Comparison of ENCODE assay signal across 33 mouse cellular contexts in the genomic region with DNA sequence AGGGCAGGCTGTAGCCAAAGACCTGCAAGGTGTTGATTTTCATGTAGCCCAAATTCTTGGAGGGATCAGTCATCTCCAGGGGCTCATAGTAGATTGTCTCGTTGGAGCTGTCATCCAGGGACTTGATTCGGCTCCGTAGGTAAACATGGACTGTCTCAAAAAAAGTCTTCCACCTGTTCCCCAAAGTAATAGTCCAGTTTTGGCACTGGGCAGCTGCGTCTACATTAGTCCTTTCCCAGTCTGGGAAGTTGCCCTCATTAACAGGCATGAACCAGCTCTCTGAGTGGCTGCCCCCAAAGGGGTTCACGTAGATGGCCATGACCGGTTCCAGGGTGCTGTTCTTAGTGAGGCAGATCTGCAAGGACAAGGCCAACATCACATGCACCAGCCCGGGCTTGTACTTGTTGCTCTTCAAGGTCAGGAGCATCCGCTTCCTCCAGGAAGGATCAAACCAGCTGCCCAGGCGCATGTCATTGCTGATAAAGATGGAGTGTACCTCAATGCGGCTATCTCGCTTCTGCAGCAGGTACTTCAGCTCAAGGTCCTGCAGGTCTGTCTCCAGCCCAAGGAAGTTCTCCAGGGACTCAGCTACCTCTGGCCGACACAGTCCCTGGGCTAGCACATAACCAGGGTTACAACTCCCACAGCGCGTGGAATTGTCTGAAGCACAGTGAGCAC.
DNase-seq lines count a peak whose midpoint lies in the region; ATAC-seq and TF ChIP-seq lines count a peak whose summit lies in the region.
"Had no signal": no experiment of that assay in that cellular context is flagged by ENCODE, and none has a peak within 500 bp of the region (broad histone marks: within the 10 kb centered on the region; RNA-seq: fewer than 3 reads in every experiment).

No protein-coding gene starts in this region.

- no peaks in the 10 kb centered on the region for H3K36me3 ChIP-seq in liver, embryonic 11.5 days (ENCODE audit: control insufficient read depth, insufficient read depth, low read length)
- H3K36me3 ChIP-seq in liver, postnatal 0 days (replicated peaks; ENCODE audit: insufficient read depth, low read length) = no peaks in the 10 kb centered on the region
- no peaks in the 10 kb centered on the region for H3K36me3 ChIP-seq in forebrain, embryonic 11.5 days (ENCODE audit: control insufficient read depth, insufficient read depth, low read length)
- H3K36me3 ChIP-seq: embryonic facial prominence, embryonic 13.5 days; G1E; heart, embryonic 13.5 days; limb, embryonic 10.5 days; limb, embryonic 15.5 days; midbrain, embryonic 10.5 days; stomach, embryonic 15.5 days had no signal

- WGBS in liver, embryonic 11.5 days = 87% methylated on average over 14 of the region's 14 CpGs
- WGBS in liver, postnatal 0 days (ENCODE audit: insufficient replicate concordance) = 84% methylated on average over 14 of the region's 14 CpGs
- 97% methylated on average over 14 of the region's 14 CpGs for WGBS in forebrain, embryonic 11.5 days

- no peak overlapping the region for H3K4me2 ChIP-seq in liver, embryonic 11.5 days
- no peak overlapping the region for H3K4me2 ChIP-seq in liver, postnatal 0 days (ENCODE audit: low read depth, low read length)
- H3K4me2 ChIP-seq in forebrain, embryonic 11.5 days (ENCODE audit: low read depth, low read length, severe bottlenecking) = no peak overlapping the region
- H3K4me2 ChIP-seq: embryonic facial prominence, embryonic 13.5 days; forebrain, embryonic 13.5 days; heart, embryonic 13.5 days; hindbrain, embryonic 14.5 days; limb, embryonic 15.5 days; stomach, embryonic 15.5 days had no signal

- H3K4me1 ChIP-seq in liver, embryonic 11.5 days (replicated peaks; ENCODE audit: control insufficient read depth, insufficient read depth, low read length) = no peaks in the 10 kb centered on the region
- no peaks in the 10 kb centered on the region for H3K4me1 ChIP-seq in liver, postnatal 0 days (ENCODE audit: insufficient read depth)
- H3K4me1 ChIP-seq in forebrain, embryonic 11.5 days (replicated peaks; ENCODE audit: control insufficient read depth, insufficient read depth, low read length) = no peaks in the 10 kb centered on the region
- H3K4me1 ChIP-seq: embryonic facial prominence, embryonic 13.5 days; forebrain, embryonic 13.5 days; heart, embryonic 13.5 days; limb, embryonic 10.5 days; limb, embryonic 15.5 days; midbrain, embryonic 10.5 days; stomach, embryonic 15.5 days had no signal

- DNase-seq in liver, embryonic 11.5 days (ENCODE audit: low spot score) = no peak
- DNase-seq in liver (no peak), MEL-GATA-1-ER (ENCODE audit: extremely low read depth, low read depth) (peak; percentile 44)
- DNase-seq in liver, postnatal 0 days = peak; percentile 31
- DNase-seq in spleen, postnatal 14 days (ENCODE audit: low spot score in 2 of 2) = peak; percentile 11 to 15
- no peak for DNase-seq in layer of hippocampus, adult 8-10 months (ENCODE audit: low spot score in 2 of 2)
- DNase-seq in forebrain, embryonic 11.5 days (ENCODE audit: low spot score) = no peak
- DNase-seq in layer of hippocampus, adult 11-12 months (ENCODE audit: low spot score) = no peak
- DNase-seq: adrenal gland, postnatal 14 days; cerebellum, adult 11-12 months; cerebellum, adult 9-11 months; gastrocnemius, postnatal 14 days; heart, adult 2 months; heart, postnatal 10 days; kidney, postnatal 25 days; layer of hippocampus, postnatal 36 days; lung, adult 18-20 months; lung, postnatal 4 days; retina, postnatal 1 day; right cerebral cortex, postnatal 14 days; thymus, postnatal 14 days had no signal

- H3K4me3 ChIP-seq in liver, embryonic 11.5 days (ENCODE audit: low read depth, low read length) = no peak overlapping the region
- no peak overlapping the region for H3K4me3 ChIP-seq in liver, postnatal 0 days (ENCODE audit: low read depth, low read length)
- H3K4me3 ChIP-seq in forebrain, embryonic 11.5 days (ENCODE audit: low read depth, low read length) = no peak overlapping the region
- H3K4me3 ChIP-seq: embryonic facial prominence, embryonic 13.5 days; erythroblast, embryonic 14.5 days; forebrain, embryonic 13.5 days; heart, adult 2 months; heart, embryonic 13.5 days; limb, embryonic 10.5 days; limb, embryonic 15.5 days; midbrain, embryonic 10.5 days; stomach, embryonic 15.5 days had no signal

- TF ChIP-seq CTCF in liver, postnatal 0 days (IDR thresholded peaks at IDR 0.05; ENCODE audit: low read depth) = no peak

- no peaks in the 10 kb centered on the region for H3K9me3 ChIP-seq in liver, embryonic 11.5 days (ENCODE audit: control insufficient read depth, low read length)
- H3K9me3 ChIP-seq in liver, postnatal 0 days (ENCODE audit: low read length) = no peaks in the 10 kb centered on the region
- no peaks in the 10 kb centered on the region for H3K9me3 ChIP-seq in forebrain, embryonic 11.5 days (ENCODE audit: control insufficient read depth, low read length)
- H3K9me3 ChIP-seq: embryonic facial prominence, embryonic 13.5 days; forebrain, embryonic 13.5 days; heart, embryonic 13.5 days; limb, embryonic 10.5 days; limb, embryonic 15.5 days; midbrain, embryonic 10.5 days; stomach, embryonic 15.5 days had no signal

- H3K9ac ChIP-seq in liver, embryonic 11.5 days (ENCODE audit: low read depth, low read length) = no peak overlapping the region
- no peak overlapping the region for H3K9ac ChIP-seq in liver, postnatal 0 days (replicated peaks)
- no peak overlapping the region for H3K9ac ChIP-seq in forebrain, embryonic 11.5 days (ENCODE audit: low read length)
- H3K9ac ChIP-seq: embryonic facial prominence, embryonic 13.5 days; forebrain, embryonic 13.5 days; heart, embryonic 13.5 days; hindbrain, embryonic 14.5 days; limb, embryonic 15.5 days; stomach, embryonic 15.5 days had no signal

- 0 out of 2 replicates have a peak, but pooled peaks have one; percentile 10 for ATAC-seq in liver, embryonic 11.5 days (replicated peaks; ENCODE audit: low FRiP score)
- ATAC-seq in liver, postnatal 0 days = peak; percentile 93
- ATAC-seq in forebrain, embryonic 11.5 days (replicated peaks; ENCODE audit: low FRiP score) = no peak
- ATAC-seq: forebrain, embryonic 13.5 days; intestine, postnatal 0 days; lung, postnatal 0 days had no signal

- no peak overlapping the region for H3K27ac ChIP-seq in liver, embryonic 11.5 days (ENCODE audit: low read depth, low read length)
- H3K27ac ChIP-seq in liver, postnatal 0 days (ENCODE audit: low read depth) = peak overlapping the region; percentile 48; the same call in 1 of the 2 replicates
- H3K27ac ChIP-seq in forebrain, embryonic 11.5 days (ENCODE audit: low read depth, low read length) = no peak overlapping the region
- H3K27ac ChIP-seq: embryonic facial prominence, embryonic 13.5 days; forebrain, embryonic 13.5 days; heart, adult 2 months; heart, embryonic 13.5 days; hindbrain, embryonic 14.5 days; limb, embryonic 10.5 days; limb, embryonic 15.5 days; midbrain, embryonic 10.5 days; stomach, embryonic 15.5 days had no signal

- TF ChIP-seq EP300 in liver, postnatal 0 days (IDR thresholded peaks at IDR 0.05; ENCODE audit: low read depth) = peak; percentile 89; the same call in 1 of the 2 replicates

- H3K27me3 ChIP-seq in liver, embryonic 11.5 days (replicated peaks; ENCODE audit: control insufficient read depth, insufficient read depth, low read length) = no peaks in the 10 kb centered on the region
- no peaks in the 10 kb centered on the region for H3K27me3 ChIP-seq in liver, postnatal 0 days (ENCODE audit: insufficient read depth, low read length)
- H3K27me3 ChIP-seq in forebrain, embryonic 11.5 days (ENCODE audit: control insufficient read depth, insufficient read depth, low read length) = no peaks in the 10 kb centered on the region
- H3K27me3 ChIP-seq: embryonic facial prominence, embryonic 13.5 days; forebrain, embryonic 13.5 days; stomach, embryonic 15.5 days had no signal

Comparison
In these comparisons a context has a peak if more than half of its experiments do, and no peak if none do; other contexts are left out.
1. DNase-seq: peak in MEL-GATA-1-ER (single experiment), liver, postnatal 0 days (single experiment) and spleen, postnatal 14 days (2 of 2); none in liver, embryonic 11.5 days (single experiment), liver (single experiment), layer of hippocampus, adult 8-10 months (0 of 2), forebrain, embryonic 11.5 days (single experiment) and layer of hippocampus, adult 11-12 months (single experiment).